Mouse (Mus musculus): Measurements from ENCODE around the gene Sh3kbp1.
"Not testable (repeated sequence)": the region's sequence is repeated elsewhere in the genome, so short reads cannot be mapped to it uniquely, and the experiment has no call there.

The Sh3kbp1 gene

GRCm38 (mm10) chrX:159626907-159627587 is at the start of gene Sh3kbp1:
Gene Sh3kbp1, plus strand, starts transcription at chrX:159627272.
- in situ Hi-C loops (cut with MboI) = loop anchor here (10.0 kb wide), 1 partner anchor 148 kb away; no protein-coding TSS in a partner anchor

DNA sequence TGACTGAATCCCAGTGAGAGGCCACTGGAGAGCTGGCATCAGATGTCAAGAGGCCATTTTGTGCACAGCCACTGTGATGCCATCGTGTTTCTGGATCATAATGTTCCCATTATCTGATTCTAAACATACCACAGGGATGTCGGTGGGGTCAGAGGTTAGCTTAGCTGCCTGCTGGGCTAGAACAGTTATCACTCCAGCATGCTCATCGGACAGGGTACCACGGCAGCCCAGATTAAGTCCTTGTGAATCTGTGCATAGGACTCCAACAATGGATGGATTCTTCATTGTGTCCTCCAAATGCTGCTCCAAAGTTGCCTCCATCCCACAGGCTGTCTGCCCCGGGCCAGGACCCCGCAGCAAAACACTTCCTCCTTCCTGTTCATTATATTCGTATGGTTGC is 42.3 kb upstream of the Sh3kbp1 start:
- in situ Hi-C loops (cut with MboI) = not testable (repeated sequence)

DNA sequence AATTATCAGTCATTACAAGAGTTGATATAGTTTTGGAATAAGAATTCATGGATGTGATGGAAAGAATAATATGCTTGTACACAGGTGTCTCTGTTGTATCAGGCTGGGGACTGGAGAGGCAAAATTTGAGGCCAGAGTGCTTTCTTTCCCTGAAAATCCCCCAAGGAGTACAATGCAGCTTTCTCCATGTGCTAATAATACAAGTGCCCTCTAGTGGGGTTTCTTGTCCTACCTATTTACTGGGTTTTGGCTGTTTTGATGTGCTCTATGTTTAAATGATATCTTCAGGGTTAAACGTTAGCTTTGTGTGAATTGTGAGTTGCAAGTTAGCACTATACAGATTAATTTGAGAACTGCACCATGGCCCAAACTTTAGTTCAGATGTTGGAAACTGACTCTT is 35.4 kb upstream of the Sh3kbp1 start:
- in situ Hi-C loops (cut with MboI) = no loop called here

- in situ Hi-C loops (cut with MboI) = no loop called here
These were observed 29.6 kb upstream of the Sh3kbp1 start for GRCm38 (mm10) chrX:159597502-159597901.

DNA sequence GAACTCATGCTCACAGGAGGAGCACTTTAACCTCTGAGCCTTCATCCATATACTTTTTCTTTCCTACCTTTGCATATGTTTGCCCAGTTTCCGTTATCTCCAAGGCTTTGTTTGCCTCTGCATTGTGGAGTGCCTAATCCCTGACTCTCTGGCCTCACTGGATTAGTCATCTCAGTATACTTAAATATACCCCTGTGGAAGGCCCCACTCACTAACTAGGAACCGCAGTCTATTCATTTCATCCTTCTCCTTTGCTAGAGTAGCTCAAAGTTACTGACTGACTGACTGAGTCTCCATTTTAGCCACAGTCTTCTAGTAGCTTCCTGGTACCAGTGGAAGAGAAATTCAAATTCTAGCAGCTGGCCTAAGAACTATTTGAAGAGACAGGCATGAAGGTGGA is 22.2 kb upstream of the Sh3kbp1 start:
- in situ Hi-C loops (cut with MboI) = no loop called here

DNA sequence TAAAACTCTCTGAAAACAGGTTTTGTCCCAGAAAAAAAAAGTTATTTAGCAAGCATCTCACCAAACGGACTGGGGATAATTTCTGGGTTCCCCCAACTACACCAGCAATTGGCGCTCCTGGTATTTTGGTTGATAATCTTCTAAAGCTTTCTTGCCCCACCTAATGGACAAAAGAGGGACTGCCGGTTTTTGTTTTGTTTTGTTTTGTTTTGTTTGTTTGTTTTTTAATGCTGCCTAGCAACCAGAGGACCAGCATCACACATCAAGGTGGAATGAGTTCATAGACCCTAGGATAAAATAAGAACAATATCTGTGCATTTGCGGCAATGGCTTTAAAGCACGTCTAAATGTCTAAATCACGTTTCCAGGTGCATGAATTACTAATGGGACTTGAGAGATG is 20.1 kb upstream of the Sh3kbp1 start:
- in situ Hi-C loops (cut with MboI) = no loop called here

- in situ Hi-C loops (cut with MboI) = loop anchor here (10.0 kb wide), 1 partner anchor 148 kb away; no protein-coding TSS in a partner anchor
These were observed 715 bp upstream of the Sh3kbp1 start for GRCm38 (mm10) chrX:159626208-159626906.

DNA sequence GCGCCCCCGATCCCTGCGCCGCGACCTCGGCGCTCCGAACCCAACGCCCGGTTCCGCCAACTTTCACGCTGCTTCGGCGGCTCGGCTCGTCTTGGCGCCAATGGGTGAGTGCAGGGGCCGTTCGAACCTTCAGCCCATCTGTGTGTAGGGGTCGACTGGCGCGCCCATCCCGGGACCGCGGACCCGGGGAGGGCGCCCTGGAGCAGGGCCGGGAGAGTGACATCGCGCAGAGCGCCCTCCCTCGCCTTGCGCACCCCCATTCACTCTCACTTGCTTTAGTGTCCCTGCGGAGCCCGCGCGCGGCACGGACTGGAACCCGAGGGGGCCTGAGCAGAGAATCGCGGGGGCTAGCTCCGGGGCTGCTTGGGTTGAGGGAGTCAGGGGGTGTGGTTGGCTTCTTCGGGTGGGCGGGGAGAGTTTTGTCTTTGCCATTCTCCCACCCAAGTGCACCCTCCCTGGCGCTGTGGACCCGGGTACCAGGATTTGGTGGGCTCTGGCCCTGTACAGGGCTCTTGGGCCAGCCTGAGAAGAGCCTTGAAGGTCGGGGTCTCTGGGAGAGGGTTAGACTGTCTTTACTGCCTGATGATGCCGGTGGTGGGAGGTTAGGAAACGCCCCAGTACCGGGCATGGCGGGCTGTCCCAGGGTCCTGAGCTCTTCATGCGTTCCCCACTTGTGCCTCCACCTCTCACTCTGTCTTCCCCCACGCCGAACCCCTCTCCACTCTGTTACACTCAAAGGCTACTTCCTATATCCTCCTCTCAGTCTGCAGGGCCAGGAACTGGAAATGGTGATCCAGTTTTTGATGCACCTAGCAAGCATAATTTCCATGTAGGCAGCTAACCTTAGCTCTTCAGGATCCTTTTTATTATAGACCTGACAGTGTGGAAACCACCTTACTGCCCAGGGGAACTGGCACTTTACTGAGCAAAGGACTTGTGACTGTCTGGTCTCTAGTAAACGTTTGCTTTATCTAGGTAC is 805 bp downstream of the Sh3kbp1 start:
- in situ Hi-C loops (cut with MboI) = loop anchor here (10.0 kb wide), 1 partner anchor 147 kb away; no protein-coding TSS in a partner anchor

DNA sequence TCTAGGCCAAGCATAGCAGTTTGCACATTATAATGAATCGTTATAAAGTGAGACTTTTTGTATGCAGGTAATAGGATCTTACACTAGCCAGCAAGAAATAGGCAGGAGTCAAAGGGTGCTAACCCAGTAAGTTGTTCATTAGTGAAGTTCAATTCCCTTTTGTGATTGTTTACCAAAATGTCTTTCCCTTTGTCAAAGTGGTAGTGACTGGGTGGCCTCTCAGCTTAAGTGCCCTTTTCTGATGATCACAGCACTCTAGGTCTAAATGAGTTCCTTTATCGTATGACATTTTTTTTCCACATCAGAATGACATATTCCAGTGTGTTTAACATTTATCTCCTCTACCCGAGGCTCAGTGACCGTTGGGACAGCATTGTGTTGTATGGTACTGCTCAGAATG is 1.6 kb downstream of the Sh3kbp1 start:
- in situ Hi-C loops (cut with MboI) = loop anchor here (10.0 kb wide), 1 partner anchor 146 kb away; no protein-coding TSS in a partner anchor

GRCm38 (mm10) chrX:159629203-159629602 is 2.1 kb downstream of the Sh3kbp1 start:
- in situ Hi-C loops (cut with MboI) = loop anchor here (10.0 kb wide), 1 partner anchor 146 kb away; no protein-coding TSS in a partner anchor

DNA sequence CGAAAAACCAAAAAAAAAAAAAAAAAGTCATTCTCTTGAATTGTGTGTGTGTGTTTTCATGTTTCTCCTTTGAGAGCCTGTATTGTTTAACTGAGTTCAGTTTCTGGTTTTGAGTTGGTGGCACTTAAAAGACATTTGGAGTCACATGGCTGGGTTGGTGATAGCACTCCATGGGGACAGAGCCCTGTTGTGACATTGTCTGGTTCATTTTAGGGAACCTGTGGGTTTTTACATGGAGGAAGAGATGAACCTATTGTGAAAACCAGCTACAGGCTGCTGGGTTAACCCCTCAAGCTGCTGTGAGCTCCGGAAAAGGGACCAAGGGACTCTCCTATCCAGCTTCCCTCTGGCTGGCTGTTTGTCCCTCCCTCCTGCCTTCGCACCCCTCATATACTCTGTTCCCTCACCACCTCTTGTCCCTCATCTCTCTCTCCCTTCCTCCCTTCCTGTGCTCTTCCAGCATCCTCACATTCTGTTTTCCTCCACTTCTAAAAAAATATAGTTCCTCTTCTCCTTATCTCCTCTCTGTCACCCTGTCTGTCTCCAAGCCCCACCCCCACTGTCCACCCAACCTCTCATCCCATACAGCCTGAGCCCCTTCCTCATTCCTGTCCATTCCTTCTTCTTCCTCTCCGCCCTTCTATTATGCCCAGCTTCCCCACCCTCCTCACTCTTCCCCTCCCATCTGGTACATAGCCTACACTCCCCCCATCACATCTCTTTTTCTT is 11.6 kb downstream of the Sh3kbp1 start:
- in situ Hi-C loops (cut with MboI) = no loop called here

GRCm38 (mm10) chrX:159639991-159640390 is 12.9 kb downstream of the Sh3kbp1 start:
- in situ Hi-C loops (cut with MboI) = no loop called here

DNA sequence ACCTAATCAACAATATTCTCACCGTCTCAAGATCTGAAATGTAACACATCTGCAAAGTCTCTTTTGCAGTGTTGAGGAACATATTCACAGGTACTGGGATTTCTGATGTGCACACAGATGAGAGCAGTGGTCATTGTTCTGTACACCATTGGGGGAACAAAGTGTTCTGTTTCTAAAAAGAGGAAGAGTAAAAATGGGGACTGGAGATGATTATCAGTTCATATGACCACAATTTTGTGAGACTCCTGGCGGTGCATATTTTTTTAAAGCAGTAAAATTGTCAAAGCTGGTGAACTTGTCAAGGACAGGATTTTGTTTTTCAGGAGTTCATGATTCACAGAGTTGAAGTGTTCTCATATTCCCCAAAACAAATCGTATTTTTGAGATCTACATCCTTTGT is 18.2 kb downstream of the Sh3kbp1 start:
- in situ Hi-C loops (cut with MboI) = no loop called here

DNA sequence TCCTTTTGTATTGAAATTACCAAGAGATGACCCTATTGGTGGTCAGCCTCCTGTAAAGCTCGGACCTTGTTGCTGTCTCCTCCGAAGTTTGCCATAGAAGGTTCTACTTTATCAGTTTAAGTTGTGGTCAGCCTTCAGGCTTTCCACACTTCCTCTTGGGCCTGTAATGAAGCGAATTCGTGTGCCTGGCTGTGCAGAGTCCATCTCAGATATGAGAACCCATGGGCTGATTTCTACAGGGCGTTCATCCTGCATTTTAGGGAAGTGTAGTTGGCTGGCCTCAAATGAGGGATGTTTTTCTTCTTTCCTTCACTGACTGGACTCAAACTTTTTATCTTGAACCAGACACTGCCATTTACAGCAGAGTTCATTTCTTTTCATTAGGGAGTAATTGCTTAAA is 20.5 kb downstream of the Sh3kbp1 start:
- in situ Hi-C loops (cut with MboI) = no loop called here

GRCm38 (mm10) chrX:159648598-159648997 is 21.5 kb downstream of the Sh3kbp1 start:
- in situ Hi-C loops (cut with MboI) = no loop called here

- in situ Hi-C loops (cut with MboI) = no loop called here
These were observed 23.1 kb downstream of the Sh3kbp1 start for GRCm38 (mm10) chrX:159650130-159650678.

DNA sequence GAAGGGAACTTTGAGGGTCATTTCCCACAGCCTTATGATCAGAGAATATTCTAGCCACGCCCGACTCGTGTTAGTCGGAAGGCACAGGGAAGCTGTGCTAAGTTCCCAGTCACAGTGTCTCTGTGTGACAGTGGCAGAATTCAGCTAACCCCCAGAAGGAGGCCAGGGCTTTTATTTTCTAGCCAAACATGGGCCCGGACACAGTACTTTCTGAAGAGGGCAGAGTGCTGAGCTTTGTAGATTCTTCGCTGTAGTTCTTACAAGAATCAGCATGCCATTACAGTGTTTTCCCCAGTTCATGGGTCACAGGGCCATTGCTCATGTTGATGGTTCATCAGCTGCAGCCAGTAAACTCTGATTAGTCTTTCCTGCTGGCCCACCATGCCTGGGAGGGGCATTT is 23.7 kb downstream of the Sh3kbp1 start:
- in situ Hi-C loops (cut with MboI) = no loop called here

DNA sequence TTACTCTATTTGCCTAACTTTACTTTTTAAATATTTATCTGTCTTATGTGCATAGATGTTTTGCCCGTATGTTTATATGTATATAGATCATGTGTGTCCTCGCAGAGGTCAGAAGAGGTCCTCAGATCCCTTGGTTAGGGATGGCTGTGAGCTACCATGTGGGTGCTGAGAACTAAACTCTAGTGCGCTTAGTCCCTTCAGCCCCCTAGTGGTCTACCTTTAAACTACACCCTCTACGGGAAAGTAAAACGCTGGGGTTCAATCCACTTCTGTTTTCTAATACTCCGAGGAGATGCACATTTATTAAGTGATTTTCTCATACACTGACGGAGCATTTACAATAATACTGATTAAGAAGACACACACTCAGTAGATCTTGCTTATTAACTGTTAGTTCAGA is 44.3 kb downstream of the Sh3kbp1 start:
- in situ Hi-C loops (cut with MboI) = no loop called here

GRCm38 (mm10) chrX:159672466-159672865 is 45.4 kb downstream of the Sh3kbp1 start:
- in situ Hi-C loops (cut with MboI) = no loop called here

DNA sequence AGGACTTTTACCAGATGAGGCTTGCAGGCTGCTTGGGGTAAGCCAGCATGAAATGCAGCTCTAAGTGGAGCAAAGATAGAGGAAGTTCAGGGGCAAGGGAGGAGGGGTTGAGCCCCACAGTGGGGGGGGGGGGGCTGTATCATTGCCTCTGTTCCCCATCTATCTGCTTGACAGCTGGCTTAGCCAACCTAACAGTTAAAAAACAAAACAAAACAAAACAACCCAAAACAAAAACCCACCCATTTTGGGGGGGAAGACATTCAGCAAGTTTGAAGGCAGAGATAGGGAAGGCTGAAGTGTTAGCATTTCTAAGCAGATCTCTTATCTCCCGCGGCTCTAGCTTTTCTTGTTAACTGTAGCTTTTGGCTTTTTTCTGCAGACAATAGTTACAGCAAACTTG is 49.2 kb downstream of the Sh3kbp1 start:
- in situ Hi-C loops (cut with MboI) = no loop called here
